Mouse (Mus musculus): ENCODE measurements around the gene Ntng2. TPM values are rescaled to one million over a fixed set of nuclear protein-coding genes. Genes with fewer than 3 reads are reported as not detected.

Gene Ntng2
- polyA plus RNA-seq, 1 experiment from 2014 or later: 8.4 TPM

GRCm38 (mm10) chr2:29235026-29235425 lies 17.8 kb downstream of the Ntng2 start:
- Histone ChIP-seq H3K4me2 (no peak overlapping the region), H3K9me3 (replicated peaks) (no peaks in the 10 kb centered on the region), H3K4me3 (no peak overlapping the region), H3K36me3 (ENCODE audit: poor library complexity, severe bottlenecking) (no peaks in the 10 kb centered on the region), H3K27ac (no peak overlapping the region), H3K27me3 (no peaks in the 10 kb centered on the region; the same call in 1 of the 2 replicates), H3K4me1 (peaks cover 10% of the 10 kb centered on the region), H3K9ac (no peak overlapping the region)
- 77% methylated on average over 3 of the region's 3 CpGs for WGBS
- ATAC-seq: no peak

- no peak for ATAC-seq
- 77% methylated on average over 4 of the region's 4 CpGs for WGBS
- no peaks in the 10 kb centered on the region for H3K9me3 ChIP-seq (replicated peaks)
- no peaks in the 10 kb centered on the region for H3K36me3 ChIP-seq (ENCODE audit: poor library complexity, severe bottlenecking)
- H3K27me3 ChIP-seq: no peaks in the 10 kb centered on the region; the same call in 1 of the 2 replicates
- H3K4me1 ChIP-seq: peaks cover 13% of the 10 kb centered on the region
- no peak overlapping the region; the same call in 1 of the 2 replicates for H3K27ac ChIP-seq
- H3K4me2 ChIP-seq: no peak overlapping the region
- H3K4me3 ChIP-seq: no peak overlapping the region
- no peak overlapping the region for H3K9ac ChIP-seq
These were observed 18.8 kb downstream of the Ntng2 start for GRCm38 (mm10) chr2:29234002-29234401.

DNA sequence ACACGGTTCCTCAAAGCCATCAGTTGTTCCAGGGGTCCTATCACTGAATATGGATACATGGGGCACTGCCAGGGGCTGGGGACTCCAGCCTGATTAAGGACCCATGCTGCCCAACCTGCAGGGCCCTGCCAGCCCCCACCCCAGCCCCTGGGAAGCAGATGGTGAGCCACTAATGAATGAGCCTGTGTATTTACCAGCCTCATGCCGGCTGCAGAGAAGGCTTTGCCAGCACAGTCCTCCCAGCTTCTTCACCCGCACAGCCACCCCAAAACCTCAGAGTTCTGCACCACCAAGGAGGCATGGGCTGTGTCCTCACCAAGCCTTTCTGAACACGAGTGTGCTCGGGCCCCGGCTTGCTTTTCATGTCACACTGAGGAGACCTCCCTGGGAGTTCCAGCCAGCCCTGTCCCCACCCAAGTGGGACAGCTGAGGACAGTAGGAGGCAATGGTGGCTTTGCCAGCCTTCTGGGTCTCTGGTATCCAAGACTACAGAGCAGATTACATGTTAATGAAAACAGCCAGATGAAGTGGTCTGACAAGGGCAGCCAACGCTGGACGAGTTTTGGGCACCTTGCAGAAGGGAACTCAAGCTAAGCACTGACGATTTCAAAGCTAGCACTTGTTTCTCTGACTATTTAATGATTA lies 22.5 kb downstream of the Ntng2 start:
- Histone ChIP-seq H3K27me3 (no peaks in the 10 kb centered on the region), H3K4me1 (peaks cover 13% of the 10 kb centered on the region), H3K4me3 (no peak overlapping the region), H3K27ac (peak overlapping the region; percentile 53), H3K4me2 (no peak overlapping the region), H3K36me3 (ENCODE audit: poor library complexity, severe bottlenecking) (no peaks in the 10 kb centered on the region), H3K9ac (no peak overlapping the region), H3K9me3 (replicated peaks) (no peaks in the 10 kb centered on the region)
- WGBS: 69% methylated on average over 9 of the region's 9 CpGs
- peak; percentile 78; the same call in 1 of the 2 replicates for ATAC-seq

- Histone ChIP-seq H3K9ac (no peak overlapping the region), H3K27ac (no peak overlapping the region), H3K4me3 (no peak overlapping the region), H3K36me3 (ENCODE audit: poor library complexity, severe bottlenecking) (no peaks in the 10 kb centered on the region), H3K4me1 (peaks cover 17% of the 10 kb centered on the region), H3K27me3 (0 out of 2 replicates have a peak, but pooled peaks cover 6% of the 10 kb centered on the region), H3K4me2 (no peak overlapping the region), H3K9me3 (replicated peaks) (no peaks in the 10 kb centered on the region)
- ATAC-seq: no peak
- 75% methylated on average over 4 of the region's 4 CpGs for WGBS
These were observed 26.1 kb downstream of the Ntng2 start for GRCm38 (mm10) chr2:29226671-29227070.

- no peak overlapping the region for H3K4me3 ChIP-seq
- H3K27ac ChIP-seq: no peak overlapping the region
- no peaks in the 10 kb centered on the region for H3K9me3 ChIP-seq (replicated peaks)
- 0 out of 2 replicates have a peak, but pooled peaks cover 6% of the 10 kb centered on the region for H3K27me3 ChIP-seq
- no peak overlapping the region for H3K9ac ChIP-seq
- no peak overlapping the region for H3K4me2 ChIP-seq
- no peaks in the 10 kb centered on the region for H3K36me3 ChIP-seq (ENCODE audit: poor library complexity, severe bottlenecking)
- WGBS: 40% methylated on average over 7 of the region's 7 CpGs
- peaks cover 4% of the 10 kb centered on the region; the same call in 1 of the 2 replicates for H3K4me1 ChIP-seq
- no peak for ATAC-seq
These were observed 29.1 kb downstream of the Ntng2 start for GRCm38 (mm10) chr2:29223591-29224262.

DNA sequence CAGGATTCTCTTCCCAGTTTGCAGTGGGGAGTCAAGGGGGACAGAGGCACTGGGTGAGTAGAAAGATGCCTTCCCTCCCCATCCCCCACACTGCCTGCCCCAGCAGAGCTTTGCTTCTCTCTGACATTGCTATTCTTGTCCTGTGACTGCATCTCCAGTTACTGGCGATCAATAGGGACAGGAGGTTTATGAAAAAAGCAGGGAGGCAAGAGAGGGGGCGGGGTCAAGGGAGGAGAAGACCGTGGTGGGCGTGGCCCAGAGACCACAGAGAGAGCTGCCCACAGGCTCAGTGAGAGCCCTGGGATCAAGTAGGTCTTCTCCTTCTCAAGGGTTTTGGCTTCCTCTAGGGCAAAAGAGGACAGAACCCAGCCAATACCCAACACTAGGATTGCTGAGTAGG lies 30.5 kb downstream of the Ntng2 start:
- 0 out of 2 replicates have a peak, but pooled peaks cover 6% of the 10 kb centered on the region for H3K27me3 ChIP-seq
- H3K9me3 ChIP-seq (replicated peaks): no peaks in the 10 kb centered on the region
- H3K4me1 ChIP-seq: peaks cover 4% of the 10 kb centered on the region; the same call in 1 of the 2 replicates
- no peaks in the 10 kb centered on the region for H3K36me3 ChIP-seq (ENCODE audit: poor library complexity, severe bottlenecking)
- H3K4me3 ChIP-seq: no peak overlapping the region
- ATAC-seq: no peak
- H3K4me2 ChIP-seq: no peak overlapping the region
- 9% methylated on average over 4 of the region's 4 CpGs for WGBS
- H3K9ac ChIP-seq: no peak overlapping the region
- no peak overlapping the region for H3K27ac ChIP-seq

DNA sequence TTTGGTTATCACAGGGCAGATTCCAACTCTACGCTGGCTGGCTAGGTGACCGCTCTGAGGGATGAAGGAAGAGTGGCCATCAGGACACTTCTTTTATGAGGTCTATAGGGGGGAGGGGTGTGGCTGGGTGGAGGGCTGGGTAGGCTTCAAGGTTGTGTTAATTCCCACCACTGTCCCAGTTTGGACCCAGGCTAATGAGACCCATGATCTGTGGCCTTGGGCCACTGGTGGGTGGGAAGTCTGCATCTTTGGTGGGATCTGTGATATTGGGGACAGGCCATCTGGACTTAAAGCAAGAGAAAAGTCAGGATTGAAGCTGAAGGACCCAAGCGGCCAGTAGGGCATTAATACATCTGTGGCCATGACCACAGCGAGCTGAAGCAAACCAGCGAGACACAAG lies 34.0 kb downstream of the Ntng2 start:
- Histone ChIP-seq H3K9me3 (replicated peaks) (no peaks in the 10 kb centered on the region), H3K4me2 (no peak overlapping the region), H3K9ac (no peak overlapping the region), H3K4me1 (peaks cover 3% of the 10 kb centered on the region; the same call in 1 of the 2 replicates), H3K27ac (no peak overlapping the region), H3K4me3 (no peak overlapping the region), H3K36me3 (ENCODE audit: poor library complexity, severe bottlenecking) (no peaks in the 10 kb centered on the region), H3K27me3 (0 out of 2 replicates have a peak, but pooled peaks cover 6% of the 10 kb centered on the region)
- ATAC-seq: no peak
- WGBS: 90% methylated on average over 5 of the region's 5 CpGs

DNA sequence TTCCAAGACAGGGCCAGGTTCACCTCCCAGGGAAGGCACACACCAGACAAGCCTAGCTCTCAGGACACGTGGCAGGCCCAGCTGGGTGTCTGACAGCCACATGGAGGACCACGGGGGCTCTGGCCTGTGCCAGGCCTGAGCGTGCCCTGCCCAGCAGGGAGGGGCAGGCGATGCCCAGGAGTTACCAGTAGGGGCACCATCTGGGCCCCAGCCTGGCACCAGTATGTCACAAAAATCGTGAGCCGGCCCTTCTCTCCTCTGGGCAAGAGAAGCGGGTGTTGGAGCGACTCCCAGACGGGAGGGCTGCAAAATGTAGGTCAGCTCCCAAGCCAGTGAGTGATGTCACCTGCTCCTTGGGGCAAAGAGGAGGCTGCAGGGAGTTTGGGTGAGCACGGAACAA lies 34.9 kb downstream of the Ntng2 start:
- Histone ChIP-seq H3K9me3 (replicated peaks) (no peaks in the 10 kb centered on the region), H3K4me1 (no peaks in the 10 kb centered on the region), H3K27ac (no peak overlapping the region), H3K4me2 (no peak overlapping the region), H3K27me3 (no peaks in the 10 kb centered on the region), H3K9ac (no peak overlapping the region), H3K4me3 (no peak overlapping the region), H3K36me3 (ENCODE audit: poor library complexity, severe bottlenecking) (no peaks in the 10 kb centered on the region)
- WGBS: 78% methylated on average over 10 of the region's 10 CpGs
- peak; percentile 24; the same call in 1 of the 2 replicates for ATAC-seq

DNA sequence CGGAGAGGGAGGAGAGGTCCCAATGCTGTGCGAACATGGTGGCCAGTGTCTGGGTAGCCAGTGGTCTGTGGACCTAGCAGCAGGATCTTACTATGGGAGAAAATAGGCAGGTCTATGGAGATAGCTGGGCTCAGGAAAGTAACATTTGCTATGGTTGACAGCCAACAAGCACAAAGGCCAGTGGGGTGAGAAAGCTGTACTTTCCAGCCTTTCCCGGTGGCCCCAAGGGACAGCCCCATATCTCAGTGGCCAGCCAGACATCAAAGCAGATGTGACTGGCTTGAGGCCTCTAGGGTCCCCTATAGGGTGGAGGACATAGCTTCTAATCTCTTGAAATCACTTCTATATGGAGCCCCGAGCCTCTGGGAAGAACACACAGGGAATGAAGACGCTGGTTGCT lies 35.8 kb downstream of the Ntng2 start:
- Histone ChIP-seq H3K27me3 (no peaks in the 10 kb centered on the region), H3K4me1 (no peaks in the 10 kb centered on the region), H3K27ac (no peak overlapping the region), H3K4me3 (no peak overlapping the region), H3K4me2 (no peak overlapping the region), H3K9me3 (replicated peaks) (no peaks in the 10 kb centered on the region), H3K9ac (no peak overlapping the region), H3K36me3 (ENCODE audit: poor library complexity, severe bottlenecking) (0 out of 2 replicates have a peak, but pooled peaks cover 3% of the 10 kb centered on the region)
- WGBS: 91% methylated on average over 5 of the region's 5 CpGs
- ATAC-seq: no peak

GRCm38 (mm10) chr2:29216286-29217012 lies 36.4 kb downstream of the Ntng2 start:
- 49% methylated on average over 8 of the region's 8 CpGs for whole genome bisulfite sequencing
- no peak overlapping the region for H3K4me3 ChIP-seq
- no peaks in the 10 kb centered on the region for H3K4me1 ChIP-seq
- no peak for ATAC-seq
- no peaks in the 10 kb centered on the region for H3K9me3 ChIP-seq (replicated peaks)
- 0 out of 2 replicates have a peak, but pooled peaks cover 4% of the 10 kb centered on the region for H3K36me3 ChIP-seq (ENCODE audit: poor library complexity, severe bottlenecking)
- H3K4me2 ChIP-seq: no peak overlapping the region
- no peaks in the 10 kb centered on the region for H3K27me3 ChIP-seq
- H3K9ac ChIP-seq: no peak overlapping the region
- H3K27ac ChIP-seq: no peak overlapping the region

DNA sequence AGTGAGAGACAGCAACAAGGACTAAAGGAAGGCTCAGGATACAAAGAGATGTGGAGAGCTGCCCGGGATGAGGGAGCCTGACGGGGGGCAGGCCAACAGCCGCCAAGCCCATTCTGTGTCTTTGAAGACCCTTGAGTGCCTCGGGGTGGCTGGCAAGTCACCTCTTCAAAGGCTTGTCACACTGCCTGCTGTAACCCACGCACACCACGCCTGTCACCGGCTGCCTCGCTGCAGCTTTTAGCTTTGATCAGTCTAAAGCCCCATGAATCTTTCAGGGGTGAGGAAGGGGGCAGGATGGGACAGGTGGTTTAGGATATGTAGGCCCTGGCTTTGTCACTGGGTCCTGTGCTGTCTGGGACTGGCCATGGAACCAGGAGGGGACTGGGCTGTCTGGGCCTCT lies 46.6 kb downstream of the Ntng2 start:
- no peak overlapping the region for H3K9ac ChIP-seq
- no peak overlapping the region for H3K4me2 ChIP-seq
- no peak for ATAC-seq
- no peak overlapping the region for H3K27ac ChIP-seq
- peaks cover 5% of the 10 kb centered on the region; the same call in 1 of the 2 replicates for H3K36me3 ChIP-seq (ENCODE audit: poor library complexity, severe bottlenecking)
- 36% methylated on average over 8 of the region's 8 CpGs for WGBS
- H3K4me1 ChIP-seq: no peaks in the 10 kb centered on the region
- no peak overlapping the region for H3K4me3 ChIP-seq
- H3K9me3 ChIP-seq (replicated peaks): no peaks in the 10 kb centered on the region
- 0 out of 2 replicates have a peak, but pooled peaks cover 9% of the 10 kb centered on the region for H3K27me3 ChIP-seq
